Mouse (Mus musculus): Measurements from ENCODE around the gene Cenpo. TPM values are rescaled to one million over a fixed set of nuclear protein-coding genes. Genes with fewer than 3 reads are reported as not detected.

The Cenpo gene
- total and polyA plus RNA-seq, 3 experiments = 29.2 to 35.5 TPM; not detected in 1

GRCm38 (mm10) chr12:4188171-4189059 is 45.7 kb downstream of the Cenpo start:
- Histone ChIP-seq H3K4me1 (ENCODE audit: control insufficient read depth in 1 of 2, insufficient read depth in 2 of 2, low read length in 2 of 2) (peaks cover 0 to 11% of the 10 kb centered on the region in 2 experiments; a peak in 1 of 4 replicates), H3K36me3 (ENCODE audit: control insufficient read depth in 1 of 2, insufficient read depth in 2 of 2, low read length in 2 of 2) (peaks cover 0 to 3% of the 10 kb centered on the region in 2 experiments; a peak in 2 of 4 replicates), H3K9me3 (replicated peaks; ENCODE audit: insufficient read depth, low read length) (no peaks in the 10 kb centered on the region), H3K4me3 (ENCODE audit: control insufficient read depth in 1 of 2, insufficient read depth in 1 of 2, low read depth in 2 of 2, low read length in 2 of 2) (no peak overlapping the region), H3K9ac (ENCODE audit: control insufficient read depth, low read depth, low read length, poor library complexity, severe bottlenecking) (peak overlapping the region; percentile 51), H3K79me2 (ENCODE audit: control insufficient read depth, insufficient read depth, low read length, poor library complexity) (no peaks in the 10 kb centered on the region), H3K27me3 (ENCODE audit: control insufficient read depth in 1 of 2, insufficient read depth in 2 of 2, low read length in 2 of 2) (no peaks in the 10 kb centered on the region), H3K27ac (ENCODE audit: control insufficient read depth, low read depth, low read length) (peak overlapping the region; percentile 33)
- DNase-seq (ENCODE audit: low read depth, low spot score) = peak; percentile 58
- TF ChIP-seq BHLHE40 (IDR thresholded peaks at IDR 0.05; ENCODE audit: borderline replicate concordance, low read depth, low read length) (0 out of 2 replicates have a peak, but pooled peaks have one; percentile 15), CTCF (IDR thresholded peaks at IDR 0.05 in 2 of 3, conservative IDR thresholded peaks at IDR 0.05 in 1 of 3; ENCODE audit: control insufficient read depth in 1 of 3, insufficient read depth in 1 of 3, low read depth in 2 of 3, low read length in 3 of 3, poor library complexity in 1 of 3, severe bottlenecking in 1 of 3) (no peak), CHD2 (IDR thresholded peaks at IDR 0.05; ENCODE audit: low read length) (0 out of 2 replicates have a peak, but pooled peaks have one; percentile 19), POLR2A (IDR thresholded peaks at IDR 0.05; ENCODE audit: control insufficient read depth in 1 of 2, insufficient read depth in 1 of 2, low read depth in 1 of 2, low read length in 2 of 2, poor library complexity in 1 of 2) (0 out of 4 replicates have a peak, but pooled peaks of 1 of the 2 experiments have one; percentile 27), ZMIZ1 (IDR thresholded peaks at IDR 0.05; ENCODE audit: low read depth, low read length) (no peak), GATA1 (IDR thresholded peaks at IDR 0.05; ENCODE audit: low read depth, low read length) (no peak), TBP (IDR thresholded peaks at IDR 0.05; ENCODE audit: low read depth, low read length) (no peak)

GRCm38 (mm10) chr12:4184648-4185047 is 49.4 kb downstream of the Cenpo start:
- no peaks in the 10 kb centered on the region for H3K79me2 ChIP-seq (ENCODE audit: control insufficient read depth, insufficient read depth, low read length, poor library complexity)
- TF ChIP-seq ZC3H11A (IDR thresholded peaks at IDR 0.05; ENCODE audit: low read depth, low read length) (no peak), E2F4 (IDR thresholded peaks at IDR 0.05; ENCODE audit: borderline replicate concordance, low read depth, low read length) (no peak), USF1 (IDR thresholded peaks at IDR 0.05; ENCODE audit: low read depth, low read length) (no peak), MYC (IDR thresholded peaks at IDR 0.05; ENCODE audit: low read depth, low read length) (no peak), ELF1 (IDR thresholded peaks at IDR 0.05; ENCODE audit: low read depth, low read length) (no peak), TCF12 (IDR thresholded peaks at IDR 0.05; ENCODE audit: low read depth, low read length) (no peak), POLR2A (IDR thresholded peaks at IDR 0.05; ENCODE audit: control insufficient read depth in 1 of 2, insufficient read depth in 1 of 2, low read depth in 1 of 2, low read length in 2 of 2, poor library complexity in 1 of 2) (no peak), EP300 (IDR thresholded peaks at IDR 0.05; ENCODE audit: low read depth in 1 of 2, low read length in 2 of 2) (no peak), BHLHE40 (IDR thresholded peaks at IDR 0.05; ENCODE audit: borderline replicate concordance, low read depth, low read length) (no peak), ETS1 (IDR thresholded peaks at IDR 0.05; ENCODE audit: low read depth, low read length) (no peak)
- no peaks in the 10 kb centered on the region for H3K27me3 ChIP-seq (ENCODE audit: control insufficient read depth in 1 of 2, insufficient read depth in 2 of 2, low read length in 2 of 2)
- no peak for DNase-seq (ENCODE audit: low read depth, low spot score)
- H3K4me3 ChIP-seq (ENCODE audit: control insufficient read depth in 1 of 2, insufficient read depth in 1 of 2, low read depth in 2 of 2, low read length in 2 of 2) = no peak overlapping the region
- peaks cover 0 to 3% of the 10 kb centered on the region in 2 experiments; a peak in 1 of 4 replicates for H3K4me1 ChIP-seq (ENCODE audit: control insufficient read depth in 1 of 2, insufficient read depth in 2 of 2, low read length in 2 of 2)
- H3K9me3 ChIP-seq (replicated peaks; ENCODE audit: insufficient read depth, low read length) = no peaks in the 10 kb centered on the region
- H3K9ac ChIP-seq (ENCODE audit: control insufficient read depth, low read depth, low read length, poor library complexity, severe bottlenecking) = no peak overlapping the region
- H3K36me3 ChIP-seq (ENCODE audit: control insufficient read depth in 1 of 2, insufficient read depth in 2 of 2, low read length in 2 of 2) = no peaks in the 10 kb centered on the region; a peak in 1 of 4 replicates
- no peak overlapping the region for H3K27ac ChIP-seq (ENCODE audit: control insufficient read depth, low read depth, low read length)

Data from MEL (cell line).